Mouse (Mus musculus): ENCODE results near the gene Dock9.

DNA sequence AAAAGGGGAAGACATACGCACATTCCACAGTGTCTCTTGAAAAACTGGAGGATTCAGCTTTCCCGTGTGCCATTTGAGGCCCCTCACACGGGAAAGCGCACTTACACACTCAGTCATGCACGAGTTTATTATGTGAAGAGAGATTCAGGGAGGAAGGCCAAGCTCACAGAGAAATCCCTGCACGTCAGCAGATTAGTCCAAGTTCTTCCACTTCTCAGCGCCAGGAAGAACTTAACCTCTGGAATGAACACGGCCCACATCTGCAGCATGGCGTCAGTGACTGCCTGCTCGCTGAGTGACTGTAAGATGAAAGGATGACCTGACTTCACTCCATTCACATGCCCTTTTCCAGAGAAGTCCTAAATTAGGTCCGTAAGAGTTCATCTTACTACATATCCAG is 43.5 kb downstream of the Dock9 start:
- TF ChIP-seq CTCF (IDR thresholded peaks at IDR 0.05; ENCODE audit: control insufficient read depth, insufficient read depth, insufficient read length) (no peak), USF1 (IDR thresholded peaks at IDR 0.05; ENCODE audit: low read depth) (no peak), MAX (IDR thresholded peaks at IDR 0.05) (no peak)

Measured in C2C12 (cell line).